Mouse (Mus musculus): ENCODE data around the gene Vip.

- no peak for TF ChIP-seq POLR2A (IDR thresholded peaks at IDR 0.05; ENCODE audit: insufficient read depth, low read depth, low read length)
- no peak for TF ChIP-seq CTCF (IDR thresholded peaks at IDR 0.05; ENCODE audit: insufficient read depth, low read depth, low read length)
These were observed 48.0 kb upstream of the Vip start for GRCm38 (mm10) chr10:5591061-5591460.

Measured in olfactory bulb, adult 2 months (tissue).